Mouse (Mus musculus) megakaryocyte, embryonic 14.5 days (primary cell): Measurements from ENCODE around the gene Itpk1.

Experiments
- FLI1 ChIP-seq: IDR thresholded peaks from 2 replicates; pipeline ENCODE4 v1.6.1; 2012; ENCODE audit warnings: low read length, inconsistent platforms, mixed read lengths
- GATA1 ChIP-seq: IDR thresholded peaks from 3 replicates; pipeline ENCODE4 v1.6.1; 2012; ENCODE audit warnings: mixed read lengths, low read length, inconsistent platforms, borderline replicate concordance

DNA sequence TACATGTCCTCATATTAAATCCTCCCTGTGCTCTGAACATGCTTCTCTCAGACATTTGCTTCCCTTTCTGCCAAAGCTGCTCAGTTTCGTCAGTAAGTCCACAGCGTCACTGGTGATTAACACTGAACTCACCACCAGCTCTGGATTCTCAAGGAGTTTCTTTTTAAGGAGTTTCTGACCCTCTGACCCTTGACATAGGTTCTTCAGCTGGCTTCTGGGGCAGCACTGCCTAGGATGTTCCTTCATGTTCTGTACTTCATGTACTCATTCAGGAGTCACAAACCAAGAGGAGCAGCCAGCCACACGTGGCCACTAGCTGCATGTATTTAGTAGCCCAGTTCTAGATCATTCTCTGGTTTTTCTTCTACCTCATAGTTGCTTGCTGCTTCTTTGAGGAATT is 43.5 kb upstream of the Itpk1 start:
- TF ChIP-seq FLI1 (no peak), GATA1 (no peak)
